Mouse (Mus musculus): ENCODE results near the gene Lrrc4. TPM values are rescaled to one million over a fixed set of nuclear protein-coding genes. Genes with fewer than 3 reads are reported as not detected.

Lrrc4 gene
- polyA plus RNA-seq, 1 experiment: 0.11 TPM

DNA sequence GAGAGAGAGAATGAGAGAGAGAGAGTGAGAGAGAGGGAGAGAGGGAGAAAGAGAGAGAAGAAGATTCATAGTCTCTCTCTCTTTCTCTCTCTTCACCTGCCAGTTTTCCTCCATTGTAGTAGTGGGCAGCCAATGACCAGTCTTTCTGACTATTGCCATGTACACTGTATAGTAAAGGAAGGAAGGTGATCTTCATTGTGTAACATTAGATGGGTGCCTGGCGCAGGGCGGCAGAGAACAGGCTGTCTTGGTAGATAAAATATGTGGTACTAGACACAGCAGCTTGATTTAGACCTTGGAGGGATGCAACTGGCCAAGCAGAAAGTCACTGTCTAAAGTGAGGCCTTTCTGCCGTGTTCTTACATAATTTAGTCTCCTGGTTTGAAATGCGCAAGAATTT is 216.7 kb downstream of the Lrrc4 start:
- H3K4me3 ChIP-seq (ENCODE audit: low read depth, low read length): no peak overlapping the region
- 92% methylated on average over 4 of the region's 4 CpGs for WGBS
- H3K4me1 ChIP-seq (ENCODE audit: control insufficient read depth, insufficient read depth, insufficient read length, low read length): peaks cover 12% of the 10 kb centered on the region; the same call in 1 of the 2 replicates
- no peaks in the 10 kb centered on the region for H3K36me3 ChIP-seq (ENCODE audit: control insufficient read depth, insufficient read depth, low read length)
- H3K27ac ChIP-seq (ENCODE audit: insufficient read depth, low read depth, low read length): no peak overlapping the region
- no peak for TF ChIP-seq CTCF (IDR thresholded peaks at IDR 0.05; ENCODE audit: extremely low read depth, insufficient read length, insufficient replicate concordance, low read depth, low read length)
- no peak for TF ChIP-seq POLR2A (IDR thresholded peaks at IDR 0.05; ENCODE audit: low read depth, low read length)
- H3K27me3 ChIP-seq (ENCODE audit: control insufficient read depth, insufficient read depth, low read length): no peaks in the 10 kb centered on the region

- Histone ChIP-seq H3K36me3 (ENCODE audit: control insufficient read depth, insufficient read depth, low read length) (no peaks in the 10 kb centered on the region), H3K27me3 (ENCODE audit: control insufficient read depth, insufficient read depth, low read length) (no peaks in the 10 kb centered on the region), H3K4me3 (ENCODE audit: low read depth, low read length) (no peak overlapping the region), H3K4me1 (ENCODE audit: control insufficient read depth, insufficient read depth, insufficient read length, low read length) (peaks cover 7% of the 10 kb centered on the region; the same call in 1 of the 2 replicates), H3K27ac (ENCODE audit: insufficient read depth, low read depth, low read length) (no peak overlapping the region)
- 86% methylated on average over 4 of the region's 4 CpGs for WGBS
- TF ChIP-seq CTCF (IDR thresholded peaks at IDR 0.05; ENCODE audit: extremely low read depth, insufficient read length, insufficient replicate concordance, low read depth, low read length) (no peak), POLR2A (IDR thresholded peaks at IDR 0.05; ENCODE audit: low read depth, low read length) (no peak)
Measured at GRCm38 (mm10) chr6:28613441-28613840, 218.1 kb downstream of the Lrrc4 start.

Other genes starting within 250 kb of the Lrrc4 start
- gene Lep, start 228.5 kb upstream of the Lrrc4 start, polyA plus RNA-seq (2012; rRNA removed): 0.13 TPM in 1 of 2 replicates, not detected in the other

All from small intestine, adult 2 months (tissue).